Mouse (Mus musculus) adrenal gland, adult 10 weeks (tissue): ENCODE results near the gene Akap17b. TPM values are rescaled to one million over a fixed set of nuclear protein-coding genes. Genes with fewer than 3 reads are reported as not detected.

Experiments used
- polyA plus RNA-seq: library from polyadenylated mRNA; stranded (reverse); fragments of 350-450 nt; fragmentation: Illumina TruSeq; extraction: RNeasy Lipid Tissue Mini Kit (QIAGEN cat#74804); gene quantifications from one replicate; pipeline ENCODE4 v1.2.3, GENCODE M21; 2014; ENCODE audit warnings: low read depth, low replicate concordance

The Akap17b gene
- polyA plus RNA-seq: 33.6 TPM

GRCm38 (mm10) chrX:36644657-36645551 is at the start of gene Akap17b:
Akap17b (minus strand) TSS chrX:36645395.

DNA sequence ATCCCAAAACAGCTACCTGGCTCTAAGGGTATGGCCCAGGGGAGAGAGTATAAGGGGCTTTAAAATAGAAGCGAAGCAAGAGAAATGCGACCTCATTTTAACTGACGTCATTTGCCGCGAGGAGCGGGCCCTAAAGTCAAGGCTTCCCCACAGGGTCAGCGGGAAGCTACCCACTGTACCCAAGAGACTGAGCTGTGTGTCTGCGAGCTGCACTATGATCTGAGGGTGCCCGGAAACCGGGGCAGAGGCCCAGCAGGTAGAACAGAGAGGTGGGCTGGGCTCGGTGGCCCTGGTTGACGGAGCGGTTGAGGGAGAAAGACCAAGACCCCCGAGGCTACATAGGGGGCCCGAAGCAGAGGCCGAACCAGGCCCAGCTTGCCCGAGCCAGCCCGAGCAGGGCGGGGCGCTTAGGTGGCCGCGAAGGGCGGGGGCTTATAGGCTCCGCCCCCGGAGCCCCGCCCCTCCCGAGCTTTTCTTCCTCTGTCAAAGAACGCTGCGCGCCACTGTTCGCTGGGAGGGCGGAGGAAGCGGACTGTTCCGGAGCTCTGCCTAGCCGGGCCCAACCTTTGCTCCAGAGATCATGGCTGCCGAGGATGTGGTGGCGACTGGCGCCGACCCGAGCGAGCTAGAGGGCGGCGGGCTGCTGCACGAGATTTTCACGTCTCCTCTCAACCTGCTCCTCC is 47.3 kb downstream of the Akap17b start, which contains the start of gene Pgrmc1:
Gene Pgrmc1, plus strand, starts transcription at position 500 of the 683 bp plus-strand sequence.

Other genes with a start within 250 kb of the Akap17b start
- not detected for gene Gm6268, start 244.1 kb downstream of the Akap17b start, polyA plus RNA-seq
- gene Gm14569, start 153.6 kb downstream of the Akap17b start, polyA plus RNA-seq: 0.52 TPM
- gene Pgrmc1, start 47.2 kb downstream of the Akap17b start, polyA plus RNA-seq: 2,371 TPM
- gene Slc25a43, start 98.3 kb upstream of the Akap17b start, polyA plus RNA-seq: 2.0 TPM
- 448 TPM for gene Slc25a5, start 150.3 kb upstream of the Akap17b start, polyA plus RNA-seq
- gene Ube2a, start 228.5 kb upstream of the Akap17b start, polyA plus RNA-seq: 163 TPM
- gene C330007P06Rik, start 228.7 kb upstream of the Akap17b start, polyA plus RNA-seq: 179 TPM